Mouse (Mus musculus): ENCODE measurements at regions not wholly inside any gene's neighbourhood (a gene's known extent, or its start where the extent isn't known, plus 50 kb on each side); places are given as distances from the start of the nearest gene placed in this dataset.
A peak's percentile ranks its signal among the peaks of the same experiment; 100 is the strongest.
"Not testable (repeated sequence)": the region's sequence is repeated elsewhere in the genome, so short reads cannot be mapped to it uniquely, and the experiment has no call there.

DNA sequence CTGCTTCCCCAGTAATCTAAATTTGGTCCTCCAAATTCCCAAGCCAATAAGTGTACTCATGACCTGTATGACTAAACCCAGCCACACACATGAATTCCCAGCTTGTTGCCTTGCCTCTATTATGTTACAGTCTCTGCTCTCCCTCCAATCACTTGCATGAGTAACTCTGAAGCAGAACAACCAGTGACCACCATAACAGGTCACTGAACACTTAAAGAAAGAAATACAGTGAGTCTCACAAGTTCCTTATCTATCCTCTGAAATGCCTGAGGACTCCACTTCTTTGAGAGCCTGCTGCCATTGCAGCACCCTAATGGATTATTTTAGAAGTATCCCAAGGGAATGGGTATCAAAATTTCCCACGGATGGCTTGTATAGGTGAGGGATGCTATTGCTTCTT is 909.7 kb downstream of the Sorcs3 start:
- no peak for DNase-seq

DNA sequence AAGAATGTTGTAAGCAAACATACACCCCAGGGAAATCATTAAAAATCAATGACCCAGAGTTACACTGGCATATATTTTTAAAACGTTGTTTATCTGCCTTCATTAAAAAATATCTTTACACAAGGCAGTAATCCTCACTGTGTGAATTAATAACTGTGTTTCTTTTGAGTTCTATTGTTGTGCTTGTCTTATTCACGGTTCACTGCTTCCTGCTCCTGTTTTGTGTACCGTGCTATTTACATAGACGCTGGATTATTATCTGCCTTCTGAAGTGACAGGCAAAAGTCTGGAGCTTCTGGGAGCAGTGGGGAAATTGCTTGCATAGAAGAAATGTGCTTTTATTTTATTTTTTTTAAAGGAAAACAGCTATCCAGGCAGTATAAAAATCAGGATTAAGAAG is 925.8 kb downstream of the Sorcs3 start:
- no peak for DNase-seq

DNA sequence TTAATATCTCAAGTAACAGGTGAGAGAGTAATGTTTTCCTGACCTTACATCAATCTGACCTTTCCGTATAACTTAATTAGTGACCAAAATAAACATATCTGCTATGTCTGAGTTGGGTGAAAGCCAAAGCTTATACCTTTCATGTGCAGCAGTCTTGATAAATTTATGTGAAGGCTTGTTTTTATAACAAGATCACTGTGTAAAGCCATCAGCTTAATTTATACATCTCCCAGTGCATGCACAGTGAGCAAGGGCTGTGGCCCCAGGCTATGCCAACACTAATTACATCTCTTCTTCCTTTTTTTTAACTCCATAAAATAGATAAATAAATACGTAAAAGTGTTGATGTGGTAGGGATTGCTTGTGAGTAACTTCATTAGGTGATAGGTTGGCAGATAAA is 966.3 kb downstream of the Sorcs3 start:
- DNase-seq: no peak

DNA sequence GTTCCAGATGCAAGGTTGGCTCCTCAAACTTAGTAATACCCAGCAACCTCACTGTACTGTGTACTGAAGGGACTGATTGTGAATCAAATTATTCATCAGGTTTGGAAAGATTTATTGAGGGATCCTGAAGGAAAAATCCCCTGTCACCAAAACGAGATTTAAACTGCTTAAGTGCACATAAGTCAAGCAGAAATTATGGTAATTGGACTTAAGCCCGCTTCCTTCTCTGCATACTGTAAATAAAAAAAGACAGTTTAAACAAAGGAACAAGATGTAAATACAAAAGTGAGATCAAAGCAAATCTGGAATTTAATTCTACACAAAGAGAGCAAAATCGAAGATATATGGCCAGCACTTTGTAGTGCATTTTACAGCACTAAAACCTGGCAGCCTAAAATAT is 1002.1 kb downstream of the Sorcs3 start:
- no peak for DNase-seq

DNA sequence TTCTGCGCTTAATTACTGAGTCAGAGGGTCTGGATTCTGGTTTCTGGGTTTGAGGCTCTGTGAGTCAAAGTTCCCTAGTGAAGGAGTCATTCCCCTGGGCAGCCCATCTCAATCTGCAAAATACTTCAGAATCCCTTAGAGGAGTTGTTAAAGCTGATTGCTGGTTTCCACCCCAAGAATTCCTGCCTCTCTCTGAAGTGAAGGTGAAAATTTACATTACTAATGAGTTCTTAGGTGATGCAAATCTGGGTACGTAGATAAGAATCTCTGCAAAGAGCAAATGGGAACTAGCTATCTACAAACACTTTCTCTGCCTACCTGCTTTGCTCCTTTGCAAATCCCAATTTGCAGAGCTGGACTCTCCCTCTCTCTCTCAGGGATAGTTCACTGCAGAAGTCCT is 1036.8 kb downstream of the Sorcs3 start:
- DNase-seq: no peak

DNA sequence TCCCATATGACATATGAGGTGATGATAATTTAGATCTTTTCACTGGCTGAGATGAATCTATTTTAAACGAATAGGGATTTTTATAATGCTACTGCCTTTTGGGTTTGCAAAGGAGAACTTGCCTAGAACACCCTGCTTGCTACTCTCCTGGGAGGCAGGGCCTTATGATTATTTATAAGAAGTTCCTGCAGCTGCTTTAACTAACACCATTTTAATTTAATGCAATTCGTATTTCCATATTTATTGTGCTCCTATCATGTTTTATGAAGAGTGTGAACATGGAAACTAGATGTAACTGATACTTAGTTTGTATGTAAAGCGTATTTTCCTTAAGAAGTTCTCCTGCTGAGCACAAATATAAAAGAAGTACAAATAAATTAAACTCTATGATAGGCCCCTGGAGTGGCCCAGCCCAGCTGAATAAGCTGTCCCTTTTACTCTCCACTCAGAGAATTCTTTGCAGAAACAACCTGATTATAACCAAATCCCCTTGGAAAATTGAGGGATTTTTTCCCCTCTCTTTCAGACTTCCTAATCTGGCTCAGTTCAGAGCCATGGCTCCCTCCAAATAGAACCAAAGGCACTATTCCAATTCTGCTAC is 1039.4 kb downstream of the Sorcs3 start:
- no peak for DNase-seq

DNA sequence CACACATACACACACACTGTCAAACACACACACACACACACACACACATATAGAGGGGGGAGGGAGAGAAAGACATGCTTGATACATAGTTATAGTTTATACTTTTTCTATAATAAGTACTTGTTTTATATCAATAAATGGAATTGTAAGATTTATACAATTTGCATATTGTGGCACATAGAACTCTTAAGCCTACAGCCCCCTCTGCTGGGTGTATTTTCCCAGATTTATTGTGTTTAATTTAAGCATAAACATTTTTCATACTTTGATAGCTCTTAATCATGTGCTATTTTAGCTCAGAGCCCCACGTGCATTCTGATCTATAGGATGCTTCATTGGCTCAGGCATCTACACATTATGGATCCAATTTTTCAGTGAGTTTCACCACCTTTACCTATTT is 1058.8 kb downstream of the Sorcs3 start:
- DNase-seq: peak; percentile 19 to 20

DNA sequence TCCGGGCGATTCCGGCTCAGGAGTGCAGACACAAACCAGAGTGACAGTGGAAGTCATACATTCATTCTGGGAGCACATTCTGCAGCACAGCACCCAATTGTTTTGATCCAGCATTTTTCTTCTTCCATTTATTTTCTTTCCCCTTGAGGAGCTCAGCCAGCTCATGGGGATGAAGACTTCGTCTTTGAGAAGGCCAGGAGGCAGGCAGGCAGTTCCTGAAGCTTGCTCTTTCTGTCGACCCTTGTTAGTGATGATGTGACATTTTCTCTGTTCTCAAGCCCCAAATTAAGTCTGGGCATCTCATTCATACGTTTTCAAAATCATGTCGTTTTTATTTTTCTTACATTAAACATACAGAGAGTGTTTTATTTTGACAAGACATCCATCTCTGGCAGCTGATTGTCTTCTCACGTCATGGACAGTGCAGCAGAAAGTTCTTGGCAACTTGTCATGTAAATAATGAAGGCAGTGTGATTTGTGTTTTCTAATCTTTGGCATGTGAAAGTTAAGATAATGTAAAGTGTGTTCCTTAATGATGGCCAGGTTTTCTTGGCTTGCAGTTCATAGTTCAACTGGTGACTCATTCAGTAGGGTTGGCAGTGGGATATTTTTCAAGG is 1062.1 kb downstream of the Sorcs3 start:
- DNase-seq: peak in 1 of 2 experiments; percentile 4

DNA sequence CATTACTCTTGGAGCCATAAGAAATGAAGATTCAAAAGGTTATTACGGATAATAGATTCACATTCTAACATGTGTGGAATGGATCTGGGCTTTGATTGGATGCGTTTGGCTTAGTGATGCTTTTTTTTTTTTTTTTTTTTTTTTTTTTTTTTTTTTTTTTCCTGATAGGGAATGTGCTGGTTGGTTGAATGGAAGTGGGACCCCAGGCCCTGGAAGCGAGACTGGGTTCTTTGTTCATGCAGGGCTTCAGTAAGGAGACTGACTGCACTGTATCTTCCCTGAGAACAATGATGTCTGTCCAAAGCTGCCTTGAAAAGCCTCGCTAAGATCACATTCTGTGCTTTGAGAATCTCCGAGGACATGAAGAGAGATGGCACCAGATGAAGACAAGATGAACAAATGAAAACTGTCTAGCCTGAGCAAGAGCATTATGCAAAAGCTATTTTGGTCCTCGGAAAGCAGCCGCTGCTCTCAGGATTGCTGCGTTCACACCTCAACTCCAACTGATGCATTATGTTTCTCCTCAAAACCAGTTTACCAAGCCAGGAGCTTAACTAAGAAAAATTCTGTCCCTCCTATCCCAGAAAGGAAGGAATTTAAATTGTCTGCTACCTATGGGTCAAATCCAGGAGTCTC is 1076.9 kb downstream of the Sorcs3 start:
- DNase-seq: no peak

DNA sequence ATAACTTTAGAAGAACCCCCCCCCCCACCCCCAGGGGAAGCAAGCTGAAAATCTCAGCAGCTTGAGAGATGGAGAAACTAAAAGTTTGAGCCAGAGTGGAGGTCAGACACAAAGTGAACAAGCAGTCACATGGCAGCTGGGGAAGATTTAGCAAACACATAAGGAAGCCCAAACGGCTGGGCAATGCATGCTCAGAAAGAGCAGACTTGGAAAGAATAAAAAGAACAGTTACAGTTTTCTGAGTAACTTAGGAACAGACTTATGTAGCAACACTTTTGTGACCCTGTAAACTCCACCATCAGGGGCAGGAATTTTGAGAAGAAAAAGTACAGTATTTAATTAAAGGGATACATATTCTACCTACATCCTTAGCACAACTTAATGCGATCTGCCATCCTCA is 1089.2 kb downstream of the Sorcs3 start:
- no peak for DNase-seq

DNA sequence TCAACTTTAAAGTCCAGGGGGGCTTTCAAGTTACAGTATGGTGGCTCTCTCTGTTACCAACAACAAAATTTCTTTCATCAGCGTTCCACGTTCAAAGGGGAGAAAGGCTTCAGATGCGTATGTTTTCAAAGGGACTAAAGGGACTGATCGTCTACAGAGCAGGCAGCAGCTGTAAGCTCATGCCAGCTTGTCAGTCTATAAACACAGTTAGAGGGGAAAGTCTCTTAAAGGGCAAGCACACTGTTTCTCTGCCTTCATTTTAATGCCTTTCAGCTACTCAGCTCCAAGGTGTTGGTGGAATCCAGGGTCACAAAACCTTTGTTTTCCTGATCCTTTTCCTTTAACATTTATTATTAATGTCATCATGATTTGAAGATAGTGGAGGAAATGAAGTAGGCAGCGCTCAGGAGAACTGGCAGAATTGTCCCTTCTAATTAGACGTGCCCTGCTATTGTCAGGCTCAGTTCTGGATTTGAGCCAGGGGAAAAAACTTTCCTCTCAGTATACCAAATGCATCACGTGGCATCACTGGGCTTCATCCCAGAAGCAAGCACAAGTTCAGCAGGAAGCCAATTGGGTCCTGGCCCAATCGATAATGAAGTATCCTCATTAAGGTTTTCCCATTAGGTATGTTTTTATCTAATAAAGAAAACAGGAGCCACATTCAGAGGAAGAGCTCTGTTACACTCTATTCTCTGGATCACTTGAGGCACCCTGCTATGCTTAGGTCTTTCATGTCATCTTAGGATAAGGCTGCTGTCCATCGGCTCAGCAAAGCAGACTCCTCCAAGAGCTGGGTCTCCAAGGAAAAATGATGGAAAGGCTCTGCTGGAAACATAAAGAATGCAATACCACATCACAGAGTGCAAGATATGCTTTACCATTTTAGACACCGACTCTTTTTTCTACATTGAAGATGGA is 1093.8 kb downstream of the Sorcs3 start:
- DNase-seq: peak in 1 of 2 experiments; percentile 5

DNA sequence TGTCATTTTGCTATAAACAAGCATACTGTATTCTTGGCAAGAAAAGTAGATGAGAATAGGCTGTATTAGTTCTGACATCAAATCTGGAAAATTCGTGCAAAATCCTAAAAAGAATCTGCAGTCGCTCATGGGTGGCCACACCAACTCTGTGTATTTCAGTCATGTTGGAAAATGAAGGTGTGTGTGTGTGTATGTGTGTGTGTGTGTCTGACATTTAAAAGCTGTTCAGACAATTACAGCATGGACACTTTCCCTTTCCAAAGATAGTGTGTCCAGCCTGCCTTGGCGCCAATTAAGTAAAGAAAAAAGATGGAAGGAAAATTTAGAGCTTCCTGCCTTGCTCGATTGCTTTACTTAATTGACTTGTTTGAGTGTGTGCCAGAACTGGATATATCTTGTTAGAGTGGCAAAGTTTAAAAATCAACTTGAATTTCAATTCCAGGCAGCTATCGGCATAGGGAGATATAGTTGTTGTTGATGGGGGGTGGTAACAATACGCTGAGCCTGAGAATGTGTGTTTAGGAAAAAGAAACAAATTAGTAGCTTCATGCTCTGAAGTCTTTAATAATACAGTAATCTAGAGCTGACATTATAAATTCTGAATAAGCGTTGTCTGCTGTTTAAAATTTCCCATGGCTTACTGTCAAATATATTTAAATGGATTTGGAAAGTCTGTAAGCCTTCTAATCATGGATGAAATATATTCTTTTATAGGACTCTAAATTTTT is 1095.7 kb downstream of the Sorcs3 start:
- peak; percentile 59 to 68 for DNase-seq

DNA sequence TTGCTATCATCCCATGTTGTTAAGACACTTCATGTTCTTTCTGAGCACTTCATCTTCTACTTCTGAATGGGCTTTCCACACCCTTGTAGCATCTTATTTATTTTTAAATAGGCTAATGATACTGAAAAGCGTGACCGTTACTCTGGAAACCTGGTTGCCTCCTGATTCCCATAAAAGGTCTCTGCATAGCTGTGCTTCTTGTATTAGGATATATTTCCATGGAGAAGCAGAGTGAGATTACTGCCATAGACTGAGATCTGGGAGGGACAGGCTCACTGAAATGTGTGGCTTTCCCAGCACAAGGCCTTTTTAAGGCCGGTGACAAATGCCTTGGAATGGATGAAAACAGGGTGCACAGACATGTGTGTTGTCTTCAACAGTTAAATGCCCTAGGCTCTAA is 1100.0 kb downstream of the Sorcs3 start:
- DNase-seq: no peak

DNA sequence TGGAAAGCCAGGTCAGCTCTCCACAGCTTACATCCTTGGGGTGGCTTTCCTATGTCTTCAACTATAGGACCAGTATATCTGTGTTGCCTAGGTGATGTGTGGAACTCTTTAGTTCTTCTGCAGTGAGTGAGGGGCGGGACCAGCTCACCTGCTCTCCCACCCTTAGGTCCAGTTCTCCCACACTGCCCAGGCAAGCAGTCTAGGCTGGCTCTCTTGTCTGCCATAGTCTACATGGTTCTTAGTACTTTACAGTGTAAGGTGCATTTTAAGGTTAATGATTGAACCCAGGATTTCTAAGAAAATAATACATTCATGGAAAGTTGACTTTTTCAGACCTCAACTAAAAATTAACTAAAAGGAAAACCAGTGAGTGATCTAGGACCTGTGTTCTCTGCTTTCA is 1108.4 kb downstream of the Sorcs3 start:
- DNase-seq: peak in 1 of 2 experiments; percentile 17

DNA sequence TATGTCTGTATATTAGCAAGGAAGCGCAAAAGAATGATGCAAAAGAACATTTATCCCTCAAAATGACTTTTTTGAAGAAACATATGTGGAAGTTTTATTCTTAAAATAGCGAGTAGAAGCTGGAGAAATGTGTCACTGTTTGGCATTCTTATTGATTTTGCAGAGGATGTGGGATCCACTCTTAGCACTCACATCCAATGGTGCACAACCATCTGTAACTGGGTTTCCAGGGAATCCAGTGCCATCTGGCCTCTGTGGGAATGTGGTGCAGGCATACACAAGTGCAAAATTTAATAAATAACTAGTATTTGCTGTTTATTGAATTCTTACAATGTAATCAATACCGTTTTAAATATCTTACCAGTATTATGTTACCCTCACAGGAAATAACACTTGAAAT is 1153.8 kb downstream of the Sorcs3 start:
- no peak for DNase-seq

DNA sequence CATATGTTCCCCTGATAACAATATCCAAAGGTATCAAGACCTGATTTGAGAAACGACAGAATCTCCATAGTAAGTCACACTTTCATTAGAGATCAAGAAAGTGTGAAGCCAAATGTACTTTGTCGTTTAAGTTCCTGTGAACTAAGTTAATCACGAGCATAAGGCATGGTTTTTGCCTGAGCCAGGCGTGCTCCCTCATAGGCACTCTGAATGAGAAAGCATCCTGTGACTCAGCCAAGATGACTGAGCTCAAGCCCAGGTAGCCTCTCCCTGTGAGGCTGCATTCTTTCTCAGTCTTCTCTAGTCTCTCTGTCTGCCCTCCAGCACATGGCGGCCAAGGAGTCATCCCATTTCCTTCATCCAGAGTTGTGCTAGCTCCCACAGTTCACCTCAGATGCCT is 1154.9 kb downstream of the Sorcs3 start:
- DNase-seq: no peak

DNA sequence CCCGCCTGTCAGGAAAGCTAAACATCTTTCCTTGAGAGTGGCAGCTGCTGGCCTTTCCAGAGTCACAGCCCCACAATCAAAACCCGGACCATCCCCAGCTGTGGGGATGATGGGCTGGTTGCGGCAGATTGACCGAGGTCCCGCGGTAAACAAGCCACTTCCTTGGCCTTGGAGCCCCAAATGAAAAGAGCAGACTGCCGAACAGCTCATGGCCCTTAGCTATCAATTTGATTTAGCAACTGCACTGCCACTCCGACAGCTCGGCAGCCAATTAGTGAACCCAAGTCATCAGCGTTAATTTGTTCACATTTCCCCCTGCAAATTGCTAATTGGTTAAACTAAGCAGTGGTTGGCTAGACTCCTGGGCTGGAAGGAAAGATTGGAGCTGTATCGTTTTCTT is 1155.3 kb downstream of the Sorcs3 start:
- not testable (repeated sequence) for DNase-seq

DNA sequence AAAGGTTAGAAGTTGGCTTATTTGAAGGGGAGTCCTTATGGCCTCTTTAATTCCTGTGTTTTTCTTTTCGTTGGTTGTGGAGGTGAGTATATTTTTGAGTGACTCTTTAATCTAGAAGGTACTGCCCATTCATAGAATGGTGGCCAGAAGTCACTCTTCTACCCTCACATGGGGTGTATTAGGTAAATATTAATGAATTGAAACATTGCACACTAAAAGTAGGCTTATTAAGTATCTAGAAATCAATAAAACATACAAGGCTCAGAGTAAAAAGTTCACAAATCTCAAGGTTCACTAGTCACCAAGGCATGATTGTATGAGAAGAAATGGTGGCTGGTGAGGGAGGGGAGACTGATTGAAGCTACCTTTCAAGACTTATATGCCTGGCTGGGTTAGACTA is 1167.1 kb downstream of the Sorcs3 start:
- DNase-seq: no peak

DNA sequence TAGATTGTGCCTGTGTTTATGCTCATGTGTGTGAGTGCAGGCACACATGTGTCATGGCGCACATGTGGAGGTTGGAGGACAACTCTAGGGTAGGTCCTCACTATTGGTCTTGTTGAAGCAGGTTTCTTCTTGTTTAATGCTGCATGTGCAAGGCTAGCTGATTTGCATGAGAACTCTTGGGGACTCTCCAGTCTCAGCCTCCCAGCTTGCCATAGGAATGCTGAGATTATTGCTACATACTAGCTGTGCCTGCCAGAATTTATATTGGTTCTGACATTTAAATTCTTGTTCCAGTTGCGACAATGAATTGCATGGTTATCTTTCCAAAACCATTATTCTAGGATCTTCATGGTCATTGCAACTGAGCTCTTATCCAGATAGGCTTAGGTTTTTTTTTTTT is 1168.5 kb downstream of the Sorcs3 start:
- DNase-seq: no peak

DNA sequence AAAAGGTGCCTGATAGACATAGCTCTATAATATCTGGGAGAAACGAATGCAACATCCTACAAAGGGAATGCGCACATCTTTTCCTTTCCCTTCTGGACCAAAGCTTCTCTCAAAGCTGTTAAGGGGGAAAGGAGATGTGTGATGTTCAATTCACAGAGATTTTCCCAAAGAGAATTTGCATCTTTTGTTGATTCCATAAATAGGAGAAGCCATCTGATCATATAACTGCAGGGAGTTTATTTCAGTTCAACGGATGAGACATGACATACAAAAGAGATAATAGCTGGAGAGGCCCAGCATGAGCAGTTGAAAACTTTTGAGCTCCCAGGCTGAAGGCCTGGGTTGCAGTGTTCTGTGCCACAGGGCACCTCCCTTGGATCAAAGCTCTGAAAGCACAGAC is 1169.1 kb downstream of the Sorcs3 start:
- DNase-seq: no peak

DNA sequence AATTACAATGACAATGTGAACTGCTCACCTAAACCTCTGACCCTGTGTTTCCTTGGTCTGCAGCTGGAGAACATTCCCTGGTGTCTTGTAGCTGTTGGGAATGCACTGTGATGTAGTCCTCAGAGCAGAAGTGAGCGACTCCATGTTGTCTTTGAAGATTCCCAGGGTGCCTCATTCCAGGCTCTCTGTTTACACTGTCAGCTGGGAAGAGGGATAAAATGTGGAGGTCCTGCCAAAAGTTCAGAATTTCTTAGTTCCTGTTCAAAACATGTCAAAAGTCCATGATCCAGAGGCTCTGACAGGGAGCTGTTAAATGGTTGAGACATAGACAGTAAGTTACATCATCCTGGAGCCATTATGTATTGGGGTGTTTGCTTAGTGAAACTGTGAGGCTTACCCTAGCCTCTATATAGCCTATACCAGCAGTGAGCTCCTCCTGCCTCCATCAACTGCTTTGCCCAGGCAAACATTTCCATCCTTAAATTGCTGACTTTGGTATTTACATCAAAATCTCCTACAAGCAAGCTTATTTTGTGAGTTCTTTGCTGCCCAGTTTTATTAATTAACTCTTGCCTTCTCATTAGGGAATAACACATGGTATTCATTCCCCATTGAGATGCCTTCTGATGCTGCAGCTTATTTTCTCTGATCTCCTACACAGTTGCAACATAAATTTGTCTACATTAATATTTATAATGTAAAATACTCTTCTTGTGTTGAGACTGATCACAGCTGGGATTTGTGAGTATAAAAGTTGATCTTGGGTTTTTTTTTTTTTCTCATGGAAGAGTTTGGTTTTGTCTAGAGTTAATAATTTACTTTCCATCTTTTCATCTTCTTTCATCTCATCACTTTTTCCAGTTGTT is 1170.2 kb downstream of the Sorcs3 start:
- peak; percentile 9 to 17 for DNase-seq

DNA sequence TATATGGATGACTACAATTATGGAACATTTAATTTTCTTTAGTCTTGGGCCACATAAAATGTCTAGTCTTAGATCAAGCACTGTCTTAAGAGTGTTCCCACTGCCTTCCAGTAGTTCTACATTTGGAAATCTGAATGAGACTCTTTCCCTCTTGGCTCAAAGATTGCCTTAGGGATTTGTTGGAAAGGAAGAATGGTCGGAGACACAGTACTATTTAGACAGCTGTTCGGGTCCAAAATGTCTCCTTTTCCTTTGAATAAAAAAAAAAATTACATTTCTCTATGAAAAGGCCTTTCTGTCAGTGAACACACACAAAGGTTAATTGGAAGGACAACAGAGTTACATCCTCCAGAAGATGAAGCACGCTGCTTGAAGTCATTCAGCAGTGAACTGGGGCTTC is 1173.8 kb downstream of the Sorcs3 start:
- no peak for DNase-seq
